20 mouse cellular contexts compared by ENCODE assay signal in the genomic region with DNA sequence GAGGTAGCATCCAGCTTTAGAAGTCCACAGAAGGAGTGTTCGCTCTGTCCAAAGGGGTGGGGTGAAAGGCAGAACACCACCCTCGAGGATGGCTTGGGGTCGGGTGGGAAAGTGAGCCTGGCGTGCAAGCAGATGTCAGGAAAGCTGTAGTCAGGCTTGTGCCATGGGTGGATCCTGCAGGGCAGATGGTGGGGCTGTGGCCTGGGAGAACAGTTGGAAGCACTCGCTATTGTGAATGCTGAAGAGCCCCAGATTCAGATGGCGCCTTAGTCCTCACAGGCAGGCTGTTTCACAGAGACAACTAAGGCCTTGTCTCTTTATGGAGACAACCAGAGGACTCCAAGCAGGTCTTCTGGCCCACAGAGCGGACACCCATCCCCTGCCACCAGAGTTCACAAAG. TPM values are rescaled to one million over a fixed set of nuclear protein-coding genes. Genes with fewer than 3 reads are reported as not detected.
DNase-seq lines count a peak whose midpoint lies in the region; ATAC-seq and TF ChIP-seq lines count a peak whose summit lies in the region.
"Had no signal": no experiment of that assay in that cellular context is flagged by ENCODE, and none has a peak within 500 bp of the region (broad histone marks: within the 10 kb centered on the region; RNA-seq: fewer than 3 reads in every experiment).

No protein-coding gene starts in this region.

- WGBS in hindbrain, embryonic 10.5 days = 75% methylated on average over 7 of the region's 7 CpGs
- 77% methylated on average over 7 of the region's 7 CpGs for WGBS in hindbrain, embryonic 11.5 days

- H3K27me3 ChIP-seq in hindbrain, embryonic 10.5 days (ENCODE audit: insufficient read depth, poor library complexity, severe bottlenecking) = peaks cover 90% of the 10 kb centered on the region
- H3K27me3 ChIP-seq in hindbrain, embryonic 11.5 days (ENCODE audit: control insufficient read depth, insufficient read depth, low read length) = peaks cover 12% of the 10 kb centered on the region
- H3K27me3 ChIP-seq: embryonic facial prominence, embryonic 12.5 days; intestine, embryonic 15.5 days had no signal

- no peak for TF ChIP-seq POLR2A in brain, embryonic 14.5 days (IDR thresholded peaks at IDR 0.05; ENCODE audit: borderline replicate concordance, extremely low read depth, insufficient read depth, insufficient read length, poor library complexity, severe bottlenecking)

- H3K4me1 ChIP-seq in hindbrain, embryonic 10.5 days (replicated peaks) = peaks cover 93% of the 10 kb centered on the region
- H3K4me1 ChIP-seq in hindbrain, embryonic 11.5 days (replicated peaks; ENCODE audit: control insufficient read depth, insufficient read depth, low read length) = peaks cover 32% of the 10 kb centered on the region
- H3K4me1 ChIP-seq: intestine, embryonic 15.5 days had no signal

- no peak overlapping the region for H3K9ac ChIP-seq in hindbrain, embryonic 11.5 days (ENCODE audit: low read depth, low read length)
- H3K9ac ChIP-seq: embryonic facial prominence, embryonic 12.5 days; forebrain, embryonic 12.5 days; forebrain, postnatal 0 days; hindbrain, embryonic 14.5 days; intestine, embryonic 15.5 days had no signal

- H3K4me2 ChIP-seq in hindbrain, embryonic 11.5 days (replicated peaks; ENCODE audit: low read depth, low read length) = no peak overlapping the region
- H3K4me2 ChIP-seq: embryonic facial prominence, embryonic 12.5 days; forebrain, embryonic 12.5 days; hindbrain, embryonic 14.5 days; intestine, embryonic 15.5 days had no signal

- DNase-seq in hindbrain, embryonic 10.5 days (ENCODE audit: low spot score) = no peak
- no peak for DNase-seq in hindbrain, embryonic 11.5 days (ENCODE audit: low spot score)
- DNase-seq in brain, adult 2 months (ENCODE audit: low read depth, low spot score) = peak; percentile 57
- peak; percentile 34 for DNase-seq in brain, embryonic 14.5 days (ENCODE audit: low read depth)
- DNase-seq in layer of hippocampus, adult 9-11 months = peak; percentile 69
- DNase-seq: adrenal gland, adult 8-10 months; adrenal gland, postnatal 36 days; cerebellum, adult 11-12 months; cerebellum, adult 9-10 months; forebrain, postnatal 0 days; gastrocnemius, adult 2 months; gastrocnemius, postnatal 25 days; heart, postnatal 10 days; heart, postnatal 4 days had no signal

- no peak for TF ChIP-seq CTCF in brain, embryonic 14.5 days (IDR thresholded peaks at IDR 0.05; ENCODE audit: borderline replicate concordance, extremely low read depth, insufficient read depth, insufficient read length)

- H3K9me3 ChIP-seq in hindbrain, embryonic 10.5 days = no peaks in the 10 kb centered on the region
- H3K9me3 ChIP-seq in hindbrain, embryonic 11.5 days (ENCODE audit: control insufficient read depth, low read length) = no peaks in the 10 kb centered on the region
- H3K9me3 ChIP-seq: embryonic facial prominence, embryonic 12.5 days; forebrain, embryonic 12.5 days; intestine, embryonic 15.5 days had no signal

- no peak for ATAC-seq in hindbrain, embryonic 11.5 days (ENCODE audit: low FRiP score)
- ATAC-seq in activated CD4-positive, CD25-positive, alpha-beta regulatory T cell, adult 4 months = no peak
- no peak for ATAC-seq in frontal cortex, adult (ENCODE audit: low TSS enrichment)
- ATAC-seq: forebrain, postnatal 0 days; intestine, embryonic 15.5 days had no signal

- H3K4me3 ChIP-seq in hindbrain, embryonic 10.5 days = no peak overlapping the region
- H3K4me3 ChIP-seq in hindbrain, embryonic 11.5 days (ENCODE audit: low read depth, low read length) = no peak overlapping the region
- H3K4me3 ChIP-seq: embryonic facial prominence, embryonic 12.5 days; forebrain, embryonic 12.5 days; gastrocnemius, adult 2 months; intestine, embryonic 15.5 days had no signal

- H3K36me3 ChIP-seq in hindbrain, embryonic 10.5 days = no peaks in the 10 kb centered on the region
- no peaks in the 10 kb centered on the region for H3K36me3 ChIP-seq in hindbrain, embryonic 11.5 days (ENCODE audit: control insufficient read depth, insufficient read depth, low read length)
- H3K36me3 ChIP-seq: embryonic facial prominence, embryonic 12.5 days; forebrain, embryonic 12.5 days; intestine, embryonic 15.5 days had no signal

- peak overlapping the region; percentile 75 for H3K27ac ChIP-seq in hindbrain, embryonic 10.5 days
- no peak overlapping the region for H3K27ac ChIP-seq in hindbrain, embryonic 11.5 days (ENCODE audit: low read depth, low read length)
- H3K27ac ChIP-seq: embryonic facial prominence, embryonic 12.5 days; forebrain, embryonic 12.5 days; gastrocnemius, adult 2 months; hindbrain, embryonic 14.5 days; intestine, embryonic 15.5 days had no signal

RNA-seq across cellular contexts. Expression of gene Hk3, which starts 29.0 kb away (rescaled TPM):
- polyA plus RNA-seq in hindbrain, embryonic 10.5 days (2016; fragmentation: Nextera tagmentation; extraction: Ambion mirVana) = 0.55 and 0.85 TPM in 2 replicates
- 0.52 and 0.61 TPM in 2 replicates for polyA plus RNA-seq in hindbrain, embryonic 11.5 days (2014; fragmentation: Nextera tagmentation; extraction: Ambion mirVana)
- 0.90 and 1.1 TPM in 2 replicates for polyA plus RNA-seq in brain, embryonic 14.5 days (2012; rRNA removed)
- polyA plus RNA-seq in activated CD4-positive, CD25-positive, alpha-beta regulatory T cell, adult 4 months (2017; shearing (Covaris generic)) = under 1 TPM; 0.41 to 0.68 TPM

RNA-seq across cellular contexts. Expression of gene Unc5a, which starts 43.0 kb away (rescaled TPM):
- polyA plus RNA-seq in hindbrain, embryonic 10.5 days (2016; fragmentation: Nextera tagmentation; extraction: Ambion mirVana) = 2.0 and 4.4 TPM in 2 replicates
- 2.7 and 2.9 TPM in 2 replicates for polyA plus RNA-seq in hindbrain, embryonic 11.5 days (2014; fragmentation: Nextera tagmentation; extraction: Ambion mirVana)
- 29.2 and 29.7 TPM in 2 replicates for polyA plus RNA-seq in brain, embryonic 14.5 days (2012; rRNA removed)
- under 1 TPM; 0.74 to 0.76 TPM for polyA plus RNA-seq in activated CD4-positive, CD25-positive, alpha-beta regulatory T cell, adult 4 months (2017; shearing (Covaris generic))

Comparison
In these comparisons a context has a peak if more than half of its experiments do, and no peak if none do; other contexts are left out.
1. DNase-seq: peak in brain, adult 2 months (single experiment), brain, embryonic 14.5 days (single experiment) and layer of hippocampus, adult 9-11 months (single experiment); none in hindbrain, embryonic 10.5 days (single experiment) and hindbrain, embryonic 11.5 days (single experiment).